Mouse (Mus musculus) frontal cortex, postnatal 14 days (tissue): ENCODE measurements around the gene Opcml.

Source experiments
- DNase-seq, 2 experiments: peaks; one replicate each; pipeline ENCODE4 v3.0.0; 2022; ENCODE audit warnings: low spot score in 2 of 2

Opcml gene

GRCm38 (mm10) chr9:28617666-28618065 is 827.1 kb downstream of the Opcml start:
- no peak for DNase-seq

GRCm38 (mm10) chr9:28618186-28618892 is 827.8 kb downstream of the Opcml start:
- no peak for DNase-seq

GRCm38 (mm10) chr9:28621939-28622338 is 831.4 kb downstream of the Opcml start:
- DNase-seq, result no peak

- no peak for DNase-seq
Observed at GRCm38 (mm10) chr9:28624870-28625269, 834.3 kb downstream of the Opcml start.

- DNase-seq, result no peak
Observed at GRCm38 (mm10) chr9:28642766-28643165, 852.2 kb downstream of the Opcml start.

GRCm38 (mm10) chr9:28644063-28644462 is 853.5 kb downstream of the Opcml start:
- no peak for DNase-seq

- no peak for DNase-seq
Observed at GRCm38 (mm10) chr9:28650089-28650488, 859.5 kb downstream of the Opcml start.

GRCm38 (mm10) chr9:28659996-28660395 is 869.4 kb downstream of the Opcml start:
- DNase-seq, result no peak

- DNase-seq, result peak; percentile 50 to 61
Observed at GRCm38 (mm10) chr9:28662882-28663281, 872.3 kb downstream of the Opcml start.

GRCm38 (mm10) chr9:28680309-28680708 is 889.7 kb downstream of the Opcml start:
- DNase-seq, result no peak

GRCm38 (mm10) chr9:28681252-28682037 is 890.9 kb downstream of the Opcml start:
- DNase-seq, result no peak

- no peak for DNase-seq
Observed at GRCm38 (mm10) chr9:28683951-28684470, 893.4 kb downstream of the Opcml start.

- no peak for DNase-seq
Observed at GRCm38 (mm10) chr9:28686942-28687611, 896.5 kb downstream of the Opcml start.

- DNase-seq, result no peak
Observed at GRCm38 (mm10) chr9:28690134-28690533, 899.6 kb downstream of the Opcml start.

- DNase-seq, result no peak
Observed at GRCm38 (mm10) chr9:28705796-28706195, 915.2 kb downstream of the Opcml start.

- DNase-seq, result no peak
Observed at GRCm38 (mm10) chr9:28714544-28714943, 924.0 kb downstream of the Opcml start.

GRCm38 (mm10) chr9:28720186-28720585 is 929.6 kb downstream of the Opcml start:
- no peak for DNase-seq

- no peak for DNase-seq
Observed at GRCm38 (mm10) chr9:28731811-28732602, 941.4 kb downstream of the Opcml start.

GRCm38 (mm10) chr9:28737955-28738354 is 947.4 kb downstream of the Opcml start:
- DNase-seq, result no peak

- peak; percentile 15 to 33 for DNase-seq
Observed at GRCm38 (mm10) chr9:28738451-28738860, 947.9 kb downstream of the Opcml start.

- no peak for DNase-seq
Observed at GRCm38 (mm10) chr9:28744771-28745170, 954.2 kb downstream of the Opcml start.
